Mouse (Mus musculus): ENCODE data around the gene Ifna13. TPM values are rescaled to one million over a fixed set of nuclear protein-coding genes. Genes with fewer than 3 reads are reported as not detected.

The Ifna13 gene
- polyA plus RNA-seq (2012; ENCODE audit: low replicate concordance), result not detected in 2 replicates

DNA sequence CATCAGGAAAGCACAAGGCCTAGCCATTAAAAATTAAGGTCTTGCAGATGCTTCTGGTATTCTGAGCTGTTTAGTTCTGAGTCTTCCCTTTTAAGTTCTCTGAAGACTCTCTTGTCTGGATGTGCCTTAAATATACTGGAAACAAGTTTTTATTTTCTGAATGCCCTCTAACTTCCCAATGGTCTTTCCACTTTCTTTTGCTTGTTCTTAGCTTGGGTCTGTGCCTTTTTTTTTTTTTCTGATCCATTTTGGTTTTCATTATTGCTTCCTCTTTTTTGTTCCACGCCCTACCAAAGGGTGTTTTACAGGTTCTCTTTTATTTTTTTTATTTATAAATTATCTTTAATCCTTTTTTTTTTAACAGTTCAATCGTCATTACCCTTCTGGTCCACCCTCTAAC is at the start of gene Ifna13:
Gene Ifna13, minus strand, starts transcription at position 101 of the 400 bp plus-strand sequence.

DNA sequence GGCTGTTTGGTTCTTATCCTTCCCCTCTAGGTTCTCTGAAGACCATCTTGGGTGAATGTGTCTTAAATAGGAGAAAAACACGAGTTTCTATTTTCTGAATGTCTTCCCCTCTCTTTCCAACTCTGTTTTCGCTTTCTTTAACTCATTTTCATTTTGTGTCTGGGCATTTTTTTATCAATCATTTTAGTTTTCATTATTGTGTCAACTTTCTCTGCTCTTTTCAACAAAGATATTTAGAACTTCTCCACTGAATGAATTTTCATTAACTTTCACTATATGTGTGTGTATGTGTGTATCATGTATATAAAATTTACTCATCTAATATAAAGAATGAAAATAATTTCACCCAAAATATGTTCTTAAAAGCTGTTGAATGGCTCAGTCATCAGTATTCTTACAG is 47.0 kb upstream of the Ifna13 start, which contains the start of gene Ifnab:
Gene Ifnab, minus strand, starts transcription at position 101 of the 400 bp plus-strand sequence.

DNA sequence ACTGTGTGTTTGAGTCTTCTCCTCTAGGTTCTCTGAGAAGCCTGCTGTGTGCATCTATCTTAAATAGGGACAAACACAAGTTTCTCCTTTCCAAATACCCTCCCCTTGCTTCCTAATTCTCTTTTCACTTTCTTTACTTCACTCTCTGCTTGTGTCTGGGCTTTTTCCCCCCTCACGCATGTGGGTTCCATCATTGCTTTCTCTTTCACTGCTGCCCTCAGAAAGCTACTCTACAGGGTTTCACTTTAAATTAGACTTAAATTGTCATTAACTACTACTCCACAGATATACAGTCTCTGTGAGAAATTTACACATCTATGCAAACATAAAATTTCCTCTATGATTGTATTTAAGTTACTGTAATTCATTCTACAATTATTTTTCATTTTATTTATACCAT is 39.6 kb upstream of the Ifna13 start, which contains the start of gene Ifna2:
Gene Ifna2, minus strand, starts transcription at position 101 of the 400 bp plus-strand sequence.

DNA sequence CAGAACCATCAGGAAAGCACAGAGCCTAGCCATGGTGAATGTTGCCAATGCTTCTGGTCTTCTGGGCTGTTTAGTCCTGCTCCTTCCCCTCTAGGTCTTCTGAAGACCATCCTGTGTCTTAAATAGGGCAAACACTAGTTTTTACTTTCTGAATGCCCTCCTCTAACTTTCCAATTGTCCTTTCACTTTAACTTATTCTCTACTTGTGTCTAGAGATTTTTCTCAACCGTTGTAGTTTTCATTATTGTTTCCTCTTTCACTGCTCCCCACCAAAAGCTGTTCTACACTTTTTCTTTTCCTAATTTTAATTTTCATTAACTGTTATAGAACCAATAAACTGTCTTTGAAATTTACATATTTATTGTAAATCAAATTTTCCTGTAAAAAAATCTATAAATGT is 32.6 kb upstream of the Ifna13 start, which contains the start of gene Ifna16:
Gene Ifna16, minus strand, starts transcription at position 101 of the 400 bp plus-strand sequence.

DNA sequence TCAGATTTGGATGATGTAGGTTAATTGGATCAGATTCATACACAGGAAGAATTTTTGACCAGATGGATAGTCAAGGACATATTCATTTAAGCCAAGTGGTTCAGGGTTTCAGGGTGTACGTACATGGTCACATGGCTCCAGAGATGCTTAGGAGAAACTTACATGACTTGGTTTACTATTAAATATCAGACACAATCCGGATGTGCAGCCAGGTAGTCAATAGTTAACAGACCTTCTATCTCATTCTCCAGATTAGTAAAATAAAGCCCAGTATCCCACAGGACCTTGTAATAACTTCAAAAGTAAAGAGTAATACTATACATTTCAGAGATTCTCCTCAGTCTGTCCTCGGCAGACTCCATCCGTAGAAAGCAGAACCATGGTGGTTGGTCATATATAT is 9.9 kb downstream of the Ifna13 start, which contains the start of gene C87499:
Gene C87499, minus strand, starts transcription at position 101 of the 400 bp plus-strand sequence.

DNA sequence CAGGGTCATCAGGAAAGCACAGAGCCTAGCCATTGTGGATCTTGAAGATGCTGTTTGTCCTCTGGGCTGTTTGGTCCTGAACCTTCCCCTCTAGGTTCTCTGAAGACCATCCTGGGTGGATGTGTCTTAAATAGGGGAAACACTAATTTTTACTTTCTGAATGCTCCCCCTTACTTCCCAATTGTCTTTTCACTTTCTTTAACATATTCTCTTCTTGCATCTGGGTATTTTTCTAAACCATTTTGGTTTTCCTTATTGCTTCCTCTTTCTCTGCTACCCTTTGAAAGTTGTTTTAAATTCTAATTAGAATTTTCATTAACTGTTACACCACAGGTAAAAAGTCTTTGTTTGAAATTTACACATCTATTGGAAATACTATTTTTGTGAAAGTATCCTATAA is 41.0 kb downstream of the Ifna13 start, which contains the start of gene Ifna12:
Gene Ifna12, minus strand, starts transcription at position 101 of the 400 bp plus-strand sequence.

Other genes starting within 250 kb of the Ifna13 start
- gene Hacd4, start 205.5 kb downstream of the Ifna13 start, polyA plus RNA-seq (2012; ENCODE audit: low replicate concordance), result 0.36 TPM in 1 of 2 replicates, not detected in the other
- not detected in 2 replicates for gene Ifnb1, start 121.7 kb downstream of the Ifna13 start, polyA plus RNA-seq (2012; ENCODE audit: low replicate concordance)
- not detected in 2 replicates for gene Ifna15, start 86.2 kb downstream of the Ifna13 start, polyA plus RNA-seq (2012; ENCODE audit: low replicate concordance)
- gene Ifna14, start 72.7 kb downstream of the Ifna13 start, polyA plus RNA-seq (2012; ENCODE audit: low replicate concordance), result not detected in 2 replicates
- not detected in 2 replicates for gene Ifna9, start 52.1 kb downstream of the Ifna13 start, polyA plus RNA-seq (2012; ENCODE audit: low replicate concordance)
- gene Ifna12, start 41.1 kb downstream of the Ifna13 start, polyA plus RNA-seq (2012; ENCODE audit: low replicate concordance), result not detected in 2 replicates
- gene C87499, start 10.0 kb downstream of the Ifna13 start, polyA plus RNA-seq (2012; ENCODE audit: low replicate concordance), result not detected in 2 replicates
- not detected in 2 replicates for gene Ifna16, start 32.5 kb upstream of the Ifna13 start, polyA plus RNA-seq (2012; ENCODE audit: low replicate concordance)
- not detected in 2 replicates for gene Ifna2, start 39.5 kb upstream of the Ifna13 start, polyA plus RNA-seq (2012; ENCODE audit: low replicate concordance)
- not detected in 2 replicates for gene Ifnab, start 46.9 kb upstream of the Ifna13 start, polyA plus RNA-seq (2012; ENCODE audit: low replicate concordance)
- not detected in 2 replicates for gene Gm26566, start 77.3 kb upstream of the Ifna13 start, polyA plus RNA-seq (2012; ENCODE audit: low replicate concordance)
- gene Klhl9, start 78.0 kb upstream of the Ifna13 start, polyA plus RNA-seq (2012; ENCODE audit: low replicate concordance), result 5.7 and 6.4 TPM in 2 replicates
- not detected in 2 replicates for gene Gm13271, start 110.4 kb upstream of the Ifna13 start, polyA plus RNA-seq (2012; ENCODE audit: low replicate concordance)
- not detected in 2 replicates for gene Gm13283, start 115.7 kb upstream of the Ifna13 start, polyA plus RNA-seq (2012; ENCODE audit: low replicate concordance)
- not detected in 2 replicates for gene Gm13290, start 129.4 kb upstream of the Ifna13 start, polyA plus RNA-seq (2012; ENCODE audit: low replicate concordance)
- gene Gm13289, start 132.5 kb upstream of the Ifna13 start, polyA plus RNA-seq (2012; ENCODE audit: low replicate concordance), result not detected in 2 replicates
- not detected in 2 replicates for gene Gm13272, start 135.4 kb upstream of the Ifna13 start, polyA plus RNA-seq (2012; ENCODE audit: low replicate concordance)
- not detected in 2 replicates for gene Ifnz, start 137.7 kb upstream of the Ifna13 start, polyA plus RNA-seq (2012; ENCODE audit: low replicate concordance)
- not detected in 2 replicates for gene Gm13276, start 141.2 kb upstream of the Ifna13 start, polyA plus RNA-seq (2012; ENCODE audit: low replicate concordance)
- not detected in 2 replicates for gene Gm13277, start 144.2 kb upstream of the Ifna13 start, polyA plus RNA-seq (2012; ENCODE audit: low replicate concordance)
- gene Gm13278, start 147.1 kb upstream of the Ifna13 start, polyA plus RNA-seq (2012; ENCODE audit: low replicate concordance), result not detected in 2 replicates
- gene Gm13275, start 150.0 kb upstream of the Ifna13 start, polyA plus RNA-seq (2012; ENCODE audit: low replicate concordance), result not detected in 2 replicates
- not detected in 2 replicates for gene Gm13279, start 152.9 kb upstream of the Ifna13 start, polyA plus RNA-seq (2012; ENCODE audit: low replicate concordance)
- not detected in 2 replicates for gene Gm13285, start 155.2 kb upstream of the Ifna13 start, polyA plus RNA-seq (2012; ENCODE audit: low replicate concordance)
- gene Gm13287, start 158.8 kb upstream of the Ifna13 start, polyA plus RNA-seq (2012; ENCODE audit: low replicate concordance), result not detected in 2 replicates
- not detected in 2 replicates for gene Gm13288, start 161.1 kb upstream of the Ifna13 start, polyA plus RNA-seq (2012; ENCODE audit: low replicate concordance)
- gene Ifna7, start 171.8 kb upstream of the Ifna13 start, polyA plus RNA-seq (2012; ENCODE audit: low replicate concordance), result not detected in 2 replicates
- not detected in 2 replicates for gene Ifna11, start 175.5 kb upstream of the Ifna13 start, polyA plus RNA-seq (2012; ENCODE audit: low replicate concordance)
- not detected in 2 replicates for gene Ifna6, start 183.0 kb upstream of the Ifna13 start, polyA plus RNA-seq (2012; ENCODE audit: low replicate concordance)
- not detected in 2 replicates for gene Ifna5, start 191.1 kb upstream of the Ifna13 start, polyA plus RNA-seq (2012; ENCODE audit: low replicate concordance)
- gene Ifna4, start 197.4 kb upstream of the Ifna13 start, polyA plus RNA-seq (2012; ENCODE audit: low replicate concordance), result not detected in 2 replicates
- gene Ifna1, start 205.6 kb upstream of the Ifna13 start, polyA plus RNA-seq (2012; ENCODE audit: low replicate concordance), result not detected in 2 replicates
- gene Ifne, start 235.7 kb upstream of the Ifna13 start, polyA plus RNA-seq (2012; ENCODE audit: low replicate concordance), result not detected in 2 replicates

Measured in leukemia stem cell, adult 10-12 weeks (primary cell).